ENCODE assay signal across 9 mouse cellular contexts in genomic region chr7:143004727-143005343, GRCm38 (mm10). TPM values are rescaled to one million over a fixed set of nuclear protein-coding genes. Genes with fewer than 3 reads are reported as not detected.
A peak's percentile ranks its signal among the peaks of the same experiment; 100 is the strongest.
DNase-seq lines count a peak whose midpoint lies in the region; ATAC-seq and TF ChIP-seq lines count a peak whose summit lies in the region.
"Had no signal": no experiment of that assay in that cellular context is flagged by ENCODE, and none has a peak within 500 bp of the region (broad histone marks: within the 10 kb centered on the region; RNA-seq: fewer than 3 reads in every experiment).

Tspan32 (plus strand) TSS chr7:143005046.

- peak; percentile 60; the same call in 1 of the 2 replicates for TF ChIP-seq EP300 in liver, embryonic 14.5 days (IDR thresholded peaks at IDR 0.05; ENCODE audit: low read depth)

- ATAC-seq in forebrain, embryonic 15.5 days (replicated peaks): no peak
- peak; percentile 58 for ATAC-seq in liver, embryonic 14.5 days (ENCODE audit: insufficient read depth)

- H3K4me2 ChIP-seq in forebrain, embryonic 15.5 days (replicated peaks): no peak within 1 kb of the TSS
- peak within 1 kb of the TSS; percentile 99 for H3K4me2 ChIP-seq in liver, embryonic 14.5 days (ENCODE audit: low read depth)

- H3K36me3 ChIP-seq in forebrain, embryonic 10.5 days (replicated peaks): no peaks in the 10 kb centered on the region
- no peaks in the 10 kb centered on the region for H3K36me3 ChIP-seq in forebrain, embryonic 15.5 days
- peaks cover 15% of the 10 kb centered on the region for H3K36me3 ChIP-seq in liver, embryonic 14.5 days (replicated peaks; ENCODE audit: control insufficient read depth, insufficient read depth, low read depth)

- DNase-seq in forebrain, embryonic 10.5 days (ENCODE audit: extremely low spot score, low spot score): no peak
- DNase-seq in liver, embryonic 14.5 days (ENCODE audit: low read depth in 3 of 3, low spot score in 3 of 3): peak; percentile 69 to 77 (median 71)
- peak; percentile 60 to 70 for DNase-seq in spleen, adult 18-20 months
- no peak for DNase-seq in adrenal gland, postnatal 36 days
- no peak for DNase-seq in left cerebral cortex, adult 9 months (ENCODE audit: low spot score in 2 of 2)
- no peak for DNase-seq in gastrocnemius, postnatal 25 days

- peaks cover 26% of the 10 kb centered on the region for H3K4me1 ChIP-seq in forebrain, embryonic 10.5 days
- peaks cover 23% of the 10 kb centered on the region for H3K4me1 ChIP-seq in forebrain, embryonic 15.5 days
- H3K4me1 ChIP-seq in bone marrow macrophage, adult 2 months (ENCODE audit: control insufficient read depth, insufficient read depth, low read length): peaks cover 39% of the 10 kb centered on the region
- H3K4me1 ChIP-seq in liver, embryonic 14.5 days (replicated peaks; ENCODE audit: control insufficient read depth in 2 of 2, insufficient read depth in 2 of 2, low read length in 1 of 2): peaks cover 23 to 45% of the 10 kb centered on the region in 2 experiments

- TF ChIP-seq POLR2A in bone marrow macrophage, adult 2 months (IDR thresholded peaks at IDR 0.05; ENCODE audit: borderline replicate concordance, low read depth, low read length): no peak

- H3K9ac ChIP-seq in forebrain, embryonic 15.5 days (replicated peaks): no peak within 1 kb of the TSS
- peak within 1 kb of the TSS; percentile 100 for H3K9ac ChIP-seq in liver, embryonic 14.5 days (replicated peaks)

- H3K27ac ChIP-seq in forebrain, embryonic 10.5 days: peak within 1 kb of the TSS; percentile 71
- H3K27ac ChIP-seq in forebrain, embryonic 15.5 days (replicated peaks): no peak within 1 kb of the TSS
- peak within 1 kb of the TSS; percentile 11 for H3K27ac ChIP-seq in bone marrow macrophage, adult 2 months (ENCODE audit: insufficient read depth, low read depth, low read length)
- peak within 1 kb of the TSS; percentile 100 for H3K27ac ChIP-seq in liver, embryonic 14.5 days

- no peaks in the 10 kb centered on the region for H3K9me3 ChIP-seq in forebrain, embryonic 10.5 days
- H3K9me3 ChIP-seq in forebrain, embryonic 15.5 days: no peaks in the 10 kb centered on the region
- H3K9me3 ChIP-seq in liver, embryonic 14.5 days (ENCODE audit: control insufficient read depth, low read length): no peaks in the 10 kb centered on the region

- 82% methylated on average over 4 of the region's 4 CpGs for WGBS in forebrain, embryonic 10.5 days
- WGBS in forebrain, embryonic 15.5 days: 71% methylated on average over 4 of the region's 4 CpGs
- WGBS in liver, embryonic 14.5 days (ENCODE audit: insufficient replicate concordance): 4% methylated on average over 4 of the region's 4 CpGs

- H3K27me3 ChIP-seq in forebrain, embryonic 10.5 days (ENCODE audit: poor library complexity, severe bottlenecking): no peaks in the 10 kb centered on the region
- no peaks in the 10 kb centered on the region for H3K27me3 ChIP-seq in forebrain, embryonic 15.5 days
- H3K27me3 ChIP-seq in liver, embryonic 14.5 days (ENCODE audit: control insufficient read depth, insufficient read depth, low read length): no peaks in the 10 kb centered on the region

- TF ChIP-seq CTCF in bone marrow macrophage, adult 2 months (IDR thresholded peaks at IDR 0.05; ENCODE audit: low read depth, low read length): no peak
- TF ChIP-seq CTCF in liver, embryonic 14.5 days (IDR thresholded peaks at IDR 0.05; ENCODE audit: low read depth): peak; percentile 28; the same call in 1 of the 2 replicates

- peak within 1 kb of the TSS; percentile 23 for H3K4me3 ChIP-seq in forebrain, embryonic 10.5 days
- H3K4me3 ChIP-seq in forebrain, embryonic 15.5 days: no peak within 1 kb of the TSS
- H3K4me3 ChIP-seq in bone marrow macrophage, adult 2 months (ENCODE audit: insufficient read depth, low read length): peak within 1 kb of the TSS; percentile 27
- peak within 1 kb of the TSS; percentile 87 to 94 for H3K4me3 ChIP-seq in liver, embryonic 14.5 days (ENCODE audit: insufficient read depth in 1 of 2, low read depth in 2 of 2, low read length in 2 of 2)

RNA-seq across cellular contexts. Expression of gene Tspan32, which starts in this region (rescaled TPM):
- polyA plus RNA-seq in forebrain, embryonic 10.5 days (2016; fragmentation: Nextera tagmentation; extraction: Ambion mirVana): 6.0 and 6.8 TPM in 2 replicates
- 0.33 and 0.64 TPM in 2 replicates for polyA plus RNA-seq in forebrain, embryonic 15.5 days (2015; fragmentation: Nextera tagmentation; extraction: Ambion mirVana)
- polyA plus RNA-seq in bone marrow macrophage, adult 2 months (2012; ENCODE audit: insufficient read depth, insufficient read length, missing spikeins): 23.9 and 25.7 TPM in 2 replicates
- polyA plus RNA-seq in liver, embryonic 14.5 days (2012; rRNA removed): 40.7 and 47.7 TPM in 2 replicates
- polyA plus RNA-seq in liver, embryonic 14.5 days (2014; fragmentation: Nextera tagmentation; extraction: Ambion mirVana): 78.4 and 87.9 TPM in 2 replicates
- total RNA-seq in adrenal gland, postnatal 36 days (2021): under 1 TPM; 0.59 to 0.63 TPM
- total RNA-seq in gastrocnemius, postnatal 25 days (2021): under 1 TPM; 0.23 to 0.27 TPM
- total RNA-seq: layer of hippocampus, postnatal 25 days had no signal

Comparison
In these comparisons a context has a peak if more than half of its experiments do, and no peak if none do; other contexts are left out.
1. DNase-seq: peak in liver, embryonic 14.5 days (3 of 3) and spleen, adult 18-20 months (2 of 2); none in forebrain, embryonic 10.5 days (single experiment), adrenal gland, postnatal 36 days (0 of 2), left cerebral cortex, adult 9 months (0 of 2) and gastrocnemius, postnatal 25 days (single experiment).